20 mouse cellular contexts compared by ENCODE assay signal in genomic region chr3:65302559-65302958, GRCm38 (mm10).
DNase-seq lines count a peak whose midpoint lies in the region; ATAC-seq and TF ChIP-seq lines count a peak whose summit lies in the region.
"Had no signal": no experiment of that assay in that cellular context is flagged by ENCODE, and none has a peak within 500 bp of the region (broad histone marks: within the 10 kb centered on the region; RNA-seq: fewer than 3 reads in every experiment).

No protein-coding gene starts in this region.

- H3K4me2 ChIP-seq in hindbrain, embryonic 11.5 days (replicated peaks; ENCODE audit: low read depth, low read length): no peak overlapping the region
- no peak overlapping the region for H3K4me2 ChIP-seq in hindbrain, embryonic 13.5 days
- no peak overlapping the region for H3K4me2 ChIP-seq in forebrain, embryonic 16.5 days (ENCODE audit: low read length)
- H3K4me2 ChIP-seq in midbrain, embryonic 14.5 days (ENCODE audit: low read length): no peak overlapping the region
- H3K4me2 ChIP-seq: embryonic facial prominence, embryonic 12.5 days; heart, embryonic 13.5 days; hindbrain, embryonic 15.5 days; limb, embryonic 12.5 days; liver, embryonic 15.5 days had no signal

- TF ChIP-seq CTCF in brain, embryonic 14.5 days (IDR thresholded peaks at IDR 0.05; ENCODE audit: borderline replicate concordance, extremely low read depth, insufficient read depth, insufficient read length): no peak

- DNase-seq in hindbrain, embryonic 11.5 days (ENCODE audit: low spot score): peak; percentile 17
- peak; percentile 85 for DNase-seq in brain, embryonic 14.5 days (ENCODE audit: low read depth)
- DNase-seq in midbrain, embryonic 14.5 days: peak; percentile 74
- no peak for DNase-seq in gastrocnemius, adult 8-10 months (ENCODE audit: low spot score in 2 of 2)
- no peak for DNase-seq in cerebellum, postnatal 36 days
- DNase-seq in thymus, postnatal 0 days (ENCODE audit: low spot score): no peak
- DNase-seq: adrenal gland, postnatal 25 days; B cell, adult 2 months; cerebellum, adult 8-10 months; layer of hippocampus, postnatal 36 days; lung, postnatal 4 days; thymus, postnatal 14 days had no signal

- no peak; the same call in 1 of the 2 replicates for ATAC-seq in hindbrain, embryonic 11.5 days (ENCODE audit: low FRiP score)
- no peak; the same call in 1 of the 2 replicates for ATAC-seq in hindbrain, embryonic 13.5 days (ENCODE audit: low FRiP score)
- ATAC-seq in forebrain, embryonic 16.5 days: peak; percentile 50; the same call in 1 of the 2 replicates
- peak; percentile 59 for ATAC-seq in midbrain, embryonic 14.5 days (ENCODE audit: low FRiP score, low TSS enrichment)

- no peak for TF ChIP-seq POLR2A in brain, embryonic 14.5 days (IDR thresholded peaks at IDR 0.05; ENCODE audit: borderline replicate concordance, extremely low read depth, insufficient read depth, insufficient read length, poor library complexity, severe bottlenecking)

- no peaks in the 10 kb centered on the region for H3K36me3 ChIP-seq in hindbrain, embryonic 11.5 days (ENCODE audit: control insufficient read depth, insufficient read depth, low read length)
- H3K36me3 ChIP-seq in hindbrain, embryonic 13.5 days: no peaks in the 10 kb centered on the region
- H3K36me3 ChIP-seq in forebrain, embryonic 16.5 days (ENCODE audit: control insufficient read depth, insufficient read depth): no peaks in the 10 kb centered on the region
- H3K36me3 ChIP-seq in midbrain, embryonic 14.5 days (ENCODE audit: control insufficient read depth, insufficient read depth, low read length): no peaks in the 10 kb centered on the region
- H3K36me3 ChIP-seq: embryonic facial prominence, embryonic 12.5 days; heart, embryonic 13.5 days; hindbrain, embryonic 15.5 days; limb, embryonic 12.5 days; liver, embryonic 15.5 days had no signal

- no peak overlapping the region for H3K27ac ChIP-seq in hindbrain, embryonic 11.5 days (ENCODE audit: low read depth, low read length)
- no peak overlapping the region for H3K27ac ChIP-seq in hindbrain, embryonic 13.5 days
- no peak overlapping the region for H3K27ac ChIP-seq in forebrain, embryonic 16.5 days (ENCODE audit: low read length)
- H3K27ac ChIP-seq in midbrain, embryonic 14.5 days (replicated peaks; ENCODE audit: low read depth, low read length): no peak overlapping the region
- H3K27ac ChIP-seq: embryonic facial prominence, embryonic 12.5 days; heart, embryonic 13.5 days; hindbrain, embryonic 15.5 days; limb, embryonic 12.5 days; liver, embryonic 15.5 days had no signal

- H3K27me3 ChIP-seq in hindbrain, embryonic 11.5 days (ENCODE audit: control insufficient read depth, insufficient read depth, low read length): no peaks in the 10 kb centered on the region
- no peaks in the 10 kb centered on the region for H3K27me3 ChIP-seq in hindbrain, embryonic 13.5 days
- no peaks in the 10 kb centered on the region for H3K27me3 ChIP-seq in forebrain, embryonic 16.5 days (replicated peaks; ENCODE audit: control insufficient read depth, insufficient read depth, low read length)
- H3K27me3 ChIP-seq in midbrain, embryonic 14.5 days (ENCODE audit: control insufficient read depth, insufficient read depth, low read length): no peaks in the 10 kb centered on the region
- H3K27me3 ChIP-seq: embryonic facial prominence, embryonic 12.5 days; heart, embryonic 13.5 days; hindbrain, embryonic 15.5 days; limb, embryonic 12.5 days; liver, embryonic 15.5 days had no signal

- H3K9me3 ChIP-seq in hindbrain, embryonic 11.5 days (ENCODE audit: control insufficient read depth, low read length): no peaks in the 10 kb centered on the region
- H3K9me3 ChIP-seq in hindbrain, embryonic 13.5 days: no peaks in the 10 kb centered on the region
- no peaks in the 10 kb centered on the region for H3K9me3 ChIP-seq in forebrain, embryonic 16.5 days (ENCODE audit: control insufficient read depth, low read length)
- H3K9me3 ChIP-seq in midbrain, embryonic 14.5 days (ENCODE audit: control insufficient read depth, low read length): no peaks in the 10 kb centered on the region
- H3K9me3 ChIP-seq: embryonic facial prominence, embryonic 12.5 days; heart, embryonic 13.5 days; hindbrain, embryonic 15.5 days; limb, embryonic 12.5 days; liver, embryonic 15.5 days had no signal

- 10% methylated on average over 5 of the region's 5 CpGs for WGBS in hindbrain, embryonic 11.5 days
- 14% methylated on average over 5 of the region's 5 CpGs for WGBS in hindbrain, embryonic 13.5 days
- WGBS in forebrain, embryonic 16.5 days: 9% methylated on average over 5 of the region's 5 CpGs
- WGBS in midbrain, embryonic 14.5 days: 3% methylated on average over 5 of the region's 5 CpGs

- H3K4me1 ChIP-seq in hindbrain, embryonic 11.5 days (replicated peaks; ENCODE audit: control insufficient read depth, insufficient read depth, low read length): no peaks in the 10 kb centered on the region
- H3K4me1 ChIP-seq in hindbrain, embryonic 13.5 days (replicated peaks): no peaks in the 10 kb centered on the region
- peaks cover 3% of the 10 kb centered on the region for H3K4me1 ChIP-seq in forebrain, embryonic 16.5 days (replicated peaks; ENCODE audit: control insufficient read depth, insufficient read depth, low read length)
- H3K4me1 ChIP-seq in midbrain, embryonic 14.5 days (ENCODE audit: control insufficient read depth, insufficient read depth, low read length): 0 out of 2 replicates have a peak, but pooled peaks cover 6% of the 10 kb centered on the region
- H3K4me1 ChIP-seq: embryonic facial prominence, embryonic 12.5 days; hindbrain, embryonic 15.5 days; limb, embryonic 12.5 days; liver, embryonic 15.5 days had no signal

- no peak overlapping the region for H3K9ac ChIP-seq in hindbrain, embryonic 11.5 days (ENCODE audit: low read depth, low read length)
- no peak overlapping the region for H3K9ac ChIP-seq in hindbrain, embryonic 13.5 days
- no peak overlapping the region for H3K9ac ChIP-seq in forebrain, embryonic 16.5 days (replicated peaks; ENCODE audit: low read depth, low read length)
- no peak overlapping the region for H3K9ac ChIP-seq in midbrain, embryonic 14.5 days (replicated peaks; ENCODE audit: low read length)
- H3K9ac ChIP-seq: embryonic facial prominence, embryonic 12.5 days; heart, embryonic 13.5 days; hindbrain, embryonic 15.5 days; limb, embryonic 12.5 days; liver, embryonic 15.5 days had no signal

- no peak overlapping the region for H3K4me3 ChIP-seq in hindbrain, embryonic 11.5 days (ENCODE audit: low read depth, low read length)
- H3K4me3 ChIP-seq in hindbrain, embryonic 13.5 days: no peak overlapping the region
- no peak overlapping the region for H3K4me3 ChIP-seq in forebrain, embryonic 16.5 days (replicated peaks; ENCODE audit: low read length)
- H3K4me3 ChIP-seq in midbrain, embryonic 14.5 days (replicated peaks; ENCODE audit: low read depth, low read length): no peak overlapping the region
- H3K4me3 ChIP-seq: embryonic facial prominence, embryonic 12.5 days; heart, embryonic 13.5 days; hindbrain, embryonic 15.5 days; limb, embryonic 12.5 days; liver, embryonic 15.5 days; myocyte had no signal

Comparison
In these comparisons a context has a peak if more than half of its experiments do, and no peak if none do; other contexts are left out.
1. ATAC-seq: peak in forebrain, embryonic 16.5 days (single experiment) and midbrain, embryonic 14.5 days (single experiment); none in hindbrain, embryonic 11.5 days (single experiment) and hindbrain, embryonic 13.5 days (single experiment).
2. DNase-seq: peak in hindbrain, embryonic 11.5 days (single experiment), brain, embryonic 14.5 days (single experiment) and midbrain, embryonic 14.5 days (single experiment); none in gastrocnemius, adult 8-10 months (0 of 2), cerebellum, postnatal 36 days (0 of 2) and thymus, postnatal 0 days (single experiment).